8 mouse cellular contexts compared by ENCODE assay signal in genomic region chr11:88046944-88047794, GRCm38 (mm10). TPM values are rescaled to one million over a fixed set of nuclear protein-coding genes. Genes with fewer than 3 reads are reported as not detected.
DNase-seq lines count a peak whose midpoint lies in the region; ATAC-seq and TF ChIP-seq lines count a peak whose summit lies in the region.

Srsf1 (plus strand) TSS chr11:88047373.

- TF ChIP-seq POLR2A in MEL (IDR thresholded peaks at IDR 0.05; ENCODE audit: control insufficient read depth in 1 of 2, insufficient read depth in 1 of 2, low read depth in 1 of 2, low read length in 2 of 2, poor library complexity in 1 of 2): peak; percentile 89 to 93
- peak; percentile 86 for TF ChIP-seq POLR2A in cerebellum, adult 2 months (IDR thresholded peaks at IDR 0.05; ENCODE audit: borderline replicate concordance, insufficient read depth, low read length)

- peak within 1 kb of the TSS; percentile 76 to 84 for H3K4me3 ChIP-seq in MEL (ENCODE audit: control insufficient read depth in 1 of 2, insufficient read depth in 1 of 2, low read depth in 2 of 2, low read length in 2 of 2)
- H3K4me3 ChIP-seq in cerebellum, adult 2 months (replicated peaks; ENCODE audit: insufficient read depth, low read depth, low read length): peak within 1 kb of the TSS; percentile 83
- peak within 1 kb of the TSS; percentile 98 for H3K4me3 ChIP-seq in forebrain, postnatal 0 days (ENCODE audit: low read depth, low read length)
- H3K4me3 ChIP-seq in lung, embryonic 15.5 days: peak within 1 kb of the TSS; percentile 95

- WGBS in cerebellum, adult 2 months: under 1% methylated on average over 60 of the region's 60 CpGs
- WGBS in forebrain, postnatal 0 days: 2% methylated on average over 54 of the region's 60 CpGs
- WGBS in lung, embryonic 15.5 days: under 1% methylated on average over 55 of the region's 60 CpGs

- peak within 1 kb of the TSS; percentile 98 for H3K27ac ChIP-seq in MEL (ENCODE audit: control insufficient read depth, low read depth, low read length)
- peak within 1 kb of the TSS; percentile 87 for H3K27ac ChIP-seq in cerebellum, adult 2 months (ENCODE audit: insufficient read depth, low read length)
- H3K27ac ChIP-seq in forebrain, postnatal 0 days (ENCODE audit: low read depth, low read length): peak within 1 kb of the TSS; percentile 99
- H3K27ac ChIP-seq in lung, embryonic 15.5 days: peak within 1 kb of the TSS; percentile 100

- peak; percentile 99 for DNase-seq in MEL (ENCODE audit: low read depth, low spot score)
- peak; percentile 98 to 99 for DNase-seq in cerebellum, adult 2 months
- peak; percentile 100 for DNase-seq in forebrain, postnatal 0 days
- peak; percentile 98 for DNase-seq in heart, postnatal 4 days
- peak; percentile 94 to 97 for DNase-seq in layer of hippocampus, adult 8-10 months (ENCODE audit: low spot score in 2 of 2)
- DNase-seq in ovary, adult 18-20 months (ENCODE audit: low spot score): peak; percentile 96
- peak; percentile 100 for DNase-seq in thymus, postnatal 0 days (ENCODE audit: low spot score)

- no peaks in the 10 kb centered on the region for H3K27me3 ChIP-seq in MEL (ENCODE audit: control insufficient read depth in 1 of 2, insufficient read depth in 2 of 2, low read length in 2 of 2)
- H3K27me3 ChIP-seq in cerebellum, adult 2 months (ENCODE audit: control insufficient read depth, insufficient read depth, low read length): no peaks in the 10 kb centered on the region
- no peaks in the 10 kb centered on the region for H3K27me3 ChIP-seq in forebrain, postnatal 0 days (ENCODE audit: insufficient read depth, low read length)
- H3K27me3 ChIP-seq in lung, embryonic 15.5 days: no peaks in the 10 kb centered on the region

- peaks cover 33% of the 10 kb centered on the region for H3K79me2 ChIP-seq in MEL (ENCODE audit: control insufficient read depth, insufficient read depth, low read length, poor library complexity)

- peak within 1 kb of the TSS; percentile 97 for H3K9ac ChIP-seq in MEL (ENCODE audit: control insufficient read depth, low read depth, low read length, poor library complexity, severe bottlenecking)
- H3K9ac ChIP-seq in forebrain, postnatal 0 days: peak within 1 kb of the TSS; percentile 98
- H3K9ac ChIP-seq in lung, embryonic 15.5 days: peak within 1 kb of the TSS; percentile 100

- no peak for TF ChIP-seq RAD21 in MEL (IDR thresholded peaks at IDR 0.05; ENCODE audit: low read depth, low read length)

- H3K36me3 ChIP-seq in MEL (ENCODE audit: control insufficient read depth in 1 of 2, insufficient read depth in 2 of 2, low read length in 2 of 2): peaks cover 31 to 32% of the 10 kb centered on the region in 2 experiments
- peaks cover 2% of the 10 kb centered on the region; the same call in 1 of the 2 replicates for H3K36me3 ChIP-seq in forebrain, postnatal 0 days (ENCODE audit: insufficient read depth)
- H3K36me3 ChIP-seq in lung, embryonic 15.5 days: peaks cover 23% of the 10 kb centered on the region

- peak within 1 kb of the TSS; percentile 56 for H3K4me2 ChIP-seq in forebrain, postnatal 0 days (ENCODE audit: low read depth)
- peak within 1 kb of the TSS; percentile 65 for H3K4me2 ChIP-seq in lung, embryonic 15.5 days

- TF ChIP-seq CTCF in MEL (IDR thresholded peaks at IDR 0.05 in 2 of 3, conservative IDR thresholded peaks at IDR 0.05 in 1 of 3; ENCODE audit: control insufficient read depth in 1 of 3, insufficient read depth in 1 of 3, low read depth in 2 of 3, low read length in 3 of 3, poor library complexity in 1 of 3, severe bottlenecking in 1 of 3): no peak
- no peak for TF ChIP-seq CTCF in cerebellum, adult 2 months (IDR thresholded peaks at IDR 0.05; ENCODE audit: borderline replicate concordance, insufficient read depth, low read depth, low read length)
- no peak for TF ChIP-seq CTCF in forebrain, postnatal 0 days (IDR thresholded peaks at IDR 0.05; ENCODE audit: low read depth)

- H3K9me3 ChIP-seq in MEL (replicated peaks; ENCODE audit: insufficient read depth, low read length): no peaks in the 10 kb centered on the region
- H3K9me3 ChIP-seq in forebrain, postnatal 0 days (ENCODE audit: low read length): no peaks in the 10 kb centered on the region
- H3K9me3 ChIP-seq in lung, embryonic 15.5 days: no peaks in the 10 kb centered on the region

- ATAC-seq in forebrain, postnatal 0 days: peak; percentile 95
- ATAC-seq in lung, embryonic 15.5 days (ENCODE audit: borderline replicate concordance, extremely low read depth, low FRiP score, low TSS enrichment): peak; percentile 94

- H3K4me1 ChIP-seq in MEL (ENCODE audit: control insufficient read depth in 1 of 2, insufficient read depth in 2 of 2, low read length in 2 of 2): peaks cover 5 to 17% of the 10 kb centered on the region in 2 experiments
- peaks cover 3% of the 10 kb centered on the region; the same call in 1 of the 2 replicates for H3K4me1 ChIP-seq in cerebellum, adult 2 months (ENCODE audit: control insufficient read depth, insufficient read depth, low read length)
- peaks cover 13% of the 10 kb centered on the region for H3K4me1 ChIP-seq in forebrain, postnatal 0 days (ENCODE audit: insufficient read depth)
- H3K4me1 ChIP-seq in lung, embryonic 15.5 days: peaks cover 29% of the 10 kb centered on the region

- peak in 1 of 2 experiments; percentile 53; a peak in 2 of 4 replicates for TF ChIP-seq EP300 in MEL (IDR thresholded peaks at IDR 0.05; ENCODE audit: low read depth in 1 of 2, low read length in 2 of 2)

TF ChIP-seq in MEL, 35 proteins besides CTCF, POLR2A, EP300 and RAD21 (continues in another document):
- peak; percentile 84 for TF ChIP-seq MAX (IDR thresholded peaks at IDR 0.05; ENCODE audit: low read length)
- no peak for TF ChIP-seq SMC3 (IDR thresholded peaks at IDR 0.05; ENCODE audit: low read depth, low read length)
- TF ChIP-seq MXI1 (IDR thresholded peaks at IDR 0.05; ENCODE audit: low read depth, low read length): peak; percentile 88
- no peak for TF ChIP-seq ZC3H11A (IDR thresholded peaks at IDR 0.05; ENCODE audit: low read depth, low read length)
- TF ChIP-seq ZKSCAN1 (IDR thresholded peaks at IDR 0.05; ENCODE audit: low read depth, low read length): no peak; the same call in 1 of the 2 replicates
- peak; percentile 70 for TF ChIP-seq MYC (IDR thresholded peaks at IDR 0.05; ENCODE audit: low read depth, low read length)
- peak; percentile 96 for TF ChIP-seq NELFE (IDR thresholded peaks at IDR 0.05; ENCODE audit: low read depth, low read length)
- peak; percentile 80 for TF ChIP-seq TCF12 (IDR thresholded peaks at IDR 0.05; ENCODE audit: low read depth, low read length)
- peak; percentile 95 for TF ChIP-seq SIN3A (IDR thresholded peaks at IDR 0.05; ENCODE audit: low read length)
- peak; percentile 67; the same call in 1 of the 2 replicates for TF ChIP-seq ELF1 (IDR thresholded peaks at IDR 0.05; ENCODE audit: low read depth, low read length)
- no peak for TF ChIP-seq BHLHE40 (IDR thresholded peaks at IDR 0.05; ENCODE audit: borderline replicate concordance, low read depth, low read length)
- TF ChIP-seq GATA1 (IDR thresholded peaks at IDR 0.05; ENCODE audit: low read depth, low read length): peak; percentile 72
- peak; percentile 93 for TF ChIP-seq MAZ (IDR thresholded peaks at IDR 0.05; ENCODE audit: low read depth, low read length)
- TF ChIP-seq POLR2AphosphoS2 (IDR thresholded peaks at IDR 0.05; ENCODE audit: low read length): peak; percentile 90
- TF ChIP-seq RCOR1 (IDR thresholded peaks at IDR 0.05; ENCODE audit: low read depth, low read length): peak; percentile 43; the same call in 1 of the 2 replicates
- TF ChIP-seq CHD1 (IDR thresholded peaks at IDR 0.05; ENCODE audit: low read depth, low read length): peak; percentile 93; the same call in 1 of the 2 replicates
- TF ChIP-seq MYB (IDR thresholded peaks at IDR 0.05; ENCODE audit: low read depth, low read length): peak; percentile 88
- TF ChIP-seq MEF2A (IDR thresholded peaks at IDR 0.05; ENCODE audit: extremely low read depth, insufficient replicate concordance, low read depth, low read length, poor library complexity, severe bottlenecking): no peak
- no peak for TF ChIP-seq JUND (IDR thresholded peaks at IDR 0.05; ENCODE audit: low read depth, low read length)
- peak; percentile 84 for TF ChIP-seq HCFC1 (IDR thresholded peaks at IDR 0.05; ENCODE audit: low read depth, low read length)
- no peak for TF ChIP-seq USF2 (IDR thresholded peaks at IDR 0.05; ENCODE audit: borderline replicate concordance in 1 of 2, insufficient read depth in 1 of 2, low read depth in 1 of 2, low read length in 2 of 2)
- TF ChIP-seq ZMIZ1 (IDR thresholded peaks at IDR 0.05; ENCODE audit: low read depth, low read length): peak; percentile 88
- no peak for TF ChIP-seq USF1 (IDR thresholded peaks at IDR 0.05; ENCODE audit: low read depth, low read length)
- no peak; the same call in 1 of the 2 replicates for TF ChIP-seq UBTF (IDR thresholded peaks at IDR 0.05; ENCODE audit: borderline replicate concordance, insufficient read depth, low read depth, low read length)
- TF ChIP-seq CHD2 (IDR thresholded peaks at IDR 0.05; ENCODE audit: low read length): peak; percentile 84
- TF ChIP-seq NRF1 (IDR thresholded peaks at IDR 0.05; ENCODE audit: insufficient read depth, low read depth, low read length, poor library complexity, severe bottlenecking): peak; percentile 91
- TF ChIP-seq E2F4 (IDR thresholded peaks at IDR 0.05; ENCODE audit: borderline replicate concordance, low read depth, low read length): peak; percentile 100
- no peak for TF ChIP-seq GABPA (IDR thresholded peaks at IDR 0.05; ENCODE audit: low read depth, low read length)
- peak; percentile 48 for TF ChIP-seq ETS1 (IDR thresholded peaks at IDR 0.05; ENCODE audit: low read depth, low read length)
- no peak for TF ChIP-seq POLR2AphosphoS5 (IDR thresholded peaks at IDR 0.05; ENCODE audit: borderline replicate concordance, low read depth, low read length)
- peak; percentile 31; the same call in 1 of the 2 replicates for TF ChIP-seq TAL1 (IDR thresholded peaks at IDR 0.05; ENCODE audit: low read length)

RNA-seq across cellular contexts. Expression of gene Srsf1, which starts in this region (rescaled TPM):
- total RNA-seq in MEL (2012; rRNA removed): 586 and 596 TPM in 2 replicates
- 100 to 1,000 TPM; 421 to 431 TPM for polyA plus RNA-seq in MEL (2012; ENCODE audit: insufficient read depth in 1 of 2, insufficient read length in 2 of 2, low read depth in 1 of 2, low replicate concordance in 2 of 2, missing spikeins in 1 of 2)
- 350 and 367 TPM in 2 replicates for polyA plus RNA-seq in cerebellum, adult 2 months (2012; rRNA removed)
- 282 and 390 TPM in 2 replicates for total RNA-seq in forebrain, postnatal 0 days (2014; rRNA removed)
- polyA plus RNA-seq in forebrain, postnatal 0 days (2015; fragmentation: Nextera tagmentation; extraction: Ambion mirVana): 103 and 121 TPM in 2 replicates
- 100 to 1,000 TPM; 207 to 224 TPM for total RNA-seq in heart, postnatal 4 days (2021)
- total RNA-seq in layer of hippocampus, adult 8-10 months (2022): 100 to 1,000 TPM; 208 to 223 (median 218) TPM
- 308 and 313 TPM in 2 replicates for polyA plus RNA-seq in lung, embryonic 15.5 days (2015; fragmentation: Nextera tagmentation; extraction: Ambion mirVana)
- polyA plus RNA-seq in thymus, postnatal 0 days (2015; fragmentation: Nextera tagmentation; extraction: Ambion mirVana): 308 and 311 TPM in 2 replicates

Comparison
In these comparisons a context has a peak if more than half of its experiments do, and no peak if none do; other contexts are left out.
1. Peak in every context shown above with its lines: DNase-seq, ATAC-seq, H3K4me3 ChIP-seq and H3K27ac ChIP-seq.